Comparison of ENCODE assay signal across 12 mouse cellular contexts in the genomic region with DNA sequence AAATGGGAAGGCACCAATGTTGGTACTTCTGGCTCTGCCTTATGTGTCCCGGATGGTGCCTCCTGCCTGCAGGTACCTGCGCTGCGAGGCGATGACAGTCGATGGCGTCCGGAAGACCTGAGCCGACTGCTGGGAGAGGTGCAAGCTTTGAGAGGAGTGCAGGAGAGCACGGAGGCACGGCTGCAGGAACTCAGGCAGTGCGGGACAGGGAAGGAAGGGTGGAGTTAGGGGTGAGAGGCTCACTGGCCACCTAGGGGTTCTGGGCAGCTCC. TPM values are rescaled to one million over a fixed set of nuclear protein-coding genes. Genes with fewer than 3 reads are reported as not detected.
DNase-seq lines count a peak whose midpoint lies in the region; ATAC-seq lines count a peak whose summit lies in the region.
"Had no signal": no experiment of that assay in that cellular context is flagged by ENCODE, and none has a peak within 500 bp of the region (broad histone marks: within the 10 kb centered on the region; RNA-seq: fewer than 3 reads in every experiment).

No protein-coding gene starts in this region.

- WGBS in heart, embryonic 11.5 days (ENCODE audit: insufficient replicate concordance) = under 1% methylated on average over 11 of the region's 11 CpGs
- WGBS in hindbrain, embryonic 15.5 days = 2% methylated on average over 11 of the region's 11 CpGs
- 6% methylated on average over 11 of the region's 11 CpGs for WGBS in stomach, embryonic 16.5 days

- H3K27me3 ChIP-seq in heart, embryonic 11.5 days (ENCODE audit: control insufficient read depth, insufficient read depth, low read length) = peaks cover 98% of the 10 kb centered on the region
- H3K27me3 ChIP-seq in hindbrain, embryonic 15.5 days = peaks cover 83% of the 10 kb centered on the region
- peaks cover 87% of the 10 kb centered on the region for H3K27me3 ChIP-seq in stomach, embryonic 16.5 days (ENCODE audit: control insufficient read depth, insufficient read depth, low read length)

- H3K9ac ChIP-seq in heart, embryonic 11.5 days (ENCODE audit: low read depth, low read length) = no peak overlapping the region
- no peak overlapping the region for H3K9ac ChIP-seq in hindbrain, embryonic 15.5 days
- no peak overlapping the region for H3K9ac ChIP-seq in stomach, embryonic 16.5 days (ENCODE audit: low read length)
- H3K9ac ChIP-seq: liver, embryonic 15.5 days had no signal

- H3K4me3 ChIP-seq in heart, embryonic 11.5 days (ENCODE audit: low read depth, low read length) = no peak overlapping the region
- peak overlapping the region; percentile 6; the same call in 1 of the 2 replicates for H3K4me3 ChIP-seq in hindbrain, embryonic 15.5 days
- no peak overlapping the region for H3K4me3 ChIP-seq in stomach, embryonic 16.5 days (replicated peaks; ENCODE audit: low read length)
- H3K4me3 ChIP-seq: liver, embryonic 15.5 days had no signal

- H3K27ac ChIP-seq in heart, embryonic 11.5 days (ENCODE audit: low read depth, low read length) = no peak overlapping the region
- H3K27ac ChIP-seq in hindbrain, embryonic 15.5 days (replicated peaks) = no peak overlapping the region
- no peak overlapping the region for H3K27ac ChIP-seq in stomach, embryonic 16.5 days (ENCODE audit: low read length)
- H3K27ac ChIP-seq: liver, embryonic 15.5 days had no signal

- H3K9me3 ChIP-seq in heart, embryonic 11.5 days (replicated peaks; ENCODE audit: control insufficient read depth, low read length) = peaks cover 5% of the 10 kb centered on the region; the same call in 1 of the 2 replicates
- no peaks in the 10 kb centered on the region for H3K9me3 ChIP-seq in hindbrain, embryonic 15.5 days
- no peaks in the 10 kb centered on the region for H3K9me3 ChIP-seq in stomach, embryonic 16.5 days (replicated peaks; ENCODE audit: control insufficient read depth, low read length)
- H3K9me3 ChIP-seq: liver, embryonic 15.5 days had no signal

- H3K4me1 ChIP-seq in heart, embryonic 11.5 days (ENCODE audit: control insufficient read depth, insufficient read depth, low read length) = peaks cover 23% of the 10 kb centered on the region
- H3K4me1 ChIP-seq in hindbrain, embryonic 15.5 days (replicated peaks) = peaks cover 35% of the 10 kb centered on the region
- H3K4me1 ChIP-seq in stomach, embryonic 16.5 days (ENCODE audit: control insufficient read depth, insufficient read depth, low read length) = peaks cover 29% of the 10 kb centered on the region

- no peaks in the 10 kb centered on the region for H3K36me3 ChIP-seq in heart, embryonic 11.5 days (ENCODE audit: control insufficient read depth, insufficient read depth, low read length)
- H3K36me3 ChIP-seq in hindbrain, embryonic 15.5 days = no peaks in the 10 kb centered on the region
- H3K36me3 ChIP-seq in stomach, embryonic 16.5 days (ENCODE audit: control insufficient read depth, insufficient read depth, low read length) = no peaks in the 10 kb centered on the region
- H3K36me3 ChIP-seq: liver, embryonic 15.5 days had no signal

- ATAC-seq in heart, embryonic 11.5 days (replicated peaks; ENCODE audit: insufficient number of reproducible peaks, low FRiP score, low TSS enrichment) = no peak
- no peak for ATAC-seq in hindbrain, embryonic 15.5 days (ENCODE audit: low FRiP score, low read depth)
- no peak for ATAC-seq in stomach, embryonic 16.5 days (ENCODE audit: insufficient read depth, low FRiP score)

- peak overlapping the region; percentile 20; the same call in 1 of the 2 replicates for H3K4me2 ChIP-seq in heart, embryonic 11.5 days
- H3K4me2 ChIP-seq in hindbrain, embryonic 15.5 days = peak overlapping the region; percentile 84
- H3K4me2 ChIP-seq in stomach, embryonic 16.5 days (ENCODE audit: low read depth, low read length) = 0 out of 2 replicates have a peak overlapping the region, but pooled peaks have one; percentile 15
- H3K4me2 ChIP-seq: liver, embryonic 15.5 days had no signal

- no peak for DNase-seq in heart, adult 11 months
- DNase-seq in right cerebral cortex, postnatal 14 days = peak; percentile 2
- DNase-seq in right cerebral cortex, postnatal 4 days = no peak
- DNase-seq in thymus, postnatal 0 days (ENCODE audit: low spot score) = no peak
- no peak for DNase-seq in right cerebral cortex, postnatal 25 days
- DNase-seq: adrenal gland, postnatal 10 days; cerebellum, postnatal 36 days; kidney, postnatal 25 days had no signal

RNA-seq across cellular contexts. Expression of a gene that starts 1.2 kb away (rescaled TPM):
- not detected in 2 replicates for polyA plus RNA-seq in heart, embryonic 11.5 days (2014; fragmentation: Nextera tagmentation; extraction: Ambion mirVana)
- 0.54 and 0.76 TPM in 2 replicates for polyA plus RNA-seq in hindbrain, embryonic 15.5 days (2015; fragmentation: Nextera tagmentation; extraction: Ambion mirVana)
- polyA plus RNA-seq in stomach, embryonic 16.5 days (2015; fragmentation: Nextera tagmentation; extraction: Ambion mirVana) = not detected in 2 replicates
- polyA plus RNA-seq in thymus, postnatal 0 days (2015; fragmentation: Nextera tagmentation; extraction: Ambion mirVana) = not detected in 2 replicates
- polyA plus RNA-seq: liver, embryonic 15.5 days had no signal

RNA-seq across cellular contexts. Expression of a gene that starts 5.1 kb away (rescaled TPM):
- 1.8 and 2.0 TPM in 2 replicates for polyA plus RNA-seq in heart, embryonic 11.5 days (2014; fragmentation: Nextera tagmentation; extraction: Ambion mirVana)
- 5.2 and 5.7 TPM in 2 replicates for polyA plus RNA-seq in hindbrain, embryonic 15.5 days (2015; fragmentation: Nextera tagmentation; extraction: Ambion mirVana)
- polyA plus RNA-seq in stomach, embryonic 16.5 days (2015; fragmentation: Nextera tagmentation; extraction: Ambion mirVana) = 1.3 and 2.3 TPM in 2 replicates
- 0.42 and 0.47 TPM in 2 replicates for polyA plus RNA-seq in thymus, postnatal 0 days (2015; fragmentation: Nextera tagmentation; extraction: Ambion mirVana)

RNA-seq across cellular contexts. Expression of a gene that starts 6.4 kb away (rescaled TPM):
- 2.3 and 2.8 TPM in 2 replicates for polyA plus RNA-seq in heart, embryonic 11.5 days (2014; fragmentation: Nextera tagmentation; extraction: Ambion mirVana)
- polyA plus RNA-seq in hindbrain, embryonic 15.5 days (2015; fragmentation: Nextera tagmentation; extraction: Ambion mirVana) = 1.3 and 1.6 TPM in 2 replicates
- 3.4 and 4.7 TPM in 2 replicates for polyA plus RNA-seq in stomach, embryonic 16.5 days (2015; fragmentation: Nextera tagmentation; extraction: Ambion mirVana)
- 7.6 and 8.2 TPM in 2 replicates for polyA plus RNA-seq in thymus, postnatal 0 days (2015; fragmentation: Nextera tagmentation; extraction: Ambion mirVana)

RNA-seq across cellular contexts. Expression of a gene that starts 6.4 kb away (rescaled TPM):
- polyA plus RNA-seq in heart, embryonic 11.5 days (2014; fragmentation: Nextera tagmentation; extraction: Ambion mirVana) = 14.3 and 17.0 TPM in 2 replicates
- polyA plus RNA-seq in hindbrain, embryonic 15.5 days (2015; fragmentation: Nextera tagmentation; extraction: Ambion mirVana) = 18.3 and 19.3 TPM in 2 replicates
- 32.9 and 36.1 TPM in 2 replicates for polyA plus RNA-seq in stomach, embryonic 16.5 days (2015; fragmentation: Nextera tagmentation; extraction: Ambion mirVana)
- polyA plus RNA-seq in thymus, postnatal 0 days (2015; fragmentation: Nextera tagmentation; extraction: Ambion mirVana) = 51.0 and 57.0 TPM in 2 replicates

RNA-seq across cellular contexts. Expression of a gene that starts 15.9 kb away (rescaled TPM):
- 8.6 and 10.0 TPM in 2 replicates for polyA plus RNA-seq in heart, embryonic 11.5 days (2014; fragmentation: Nextera tagmentation; extraction: Ambion mirVana)
- polyA plus RNA-seq in hindbrain, embryonic 15.5 days (2015; fragmentation: Nextera tagmentation; extraction: Ambion mirVana) = 9.9 TPM in 2 replicates
- polyA plus RNA-seq in stomach, embryonic 16.5 days (2015; fragmentation: Nextera tagmentation; extraction: Ambion mirVana) = 21.4 and 21.6 TPM in 2 replicates
- 4.9 and 5.6 TPM in 2 replicates for polyA plus RNA-seq in thymus, postnatal 0 days (2015; fragmentation: Nextera tagmentation; extraction: Ambion mirVana)

Comparison
In these comparisons a context has a peak if more than half of its experiments do, and no peak if none do; other contexts are left out.
1. H3K4me2 ChIP-seq: peak in every context shown above with its lines; median percentile 84 in hindbrain, embryonic 15.5 days; 20 in heart, embryonic 11.5 days; 15 in stomach, embryonic 16.5 days.